Mouse (Mus musculus): ENCODE data around the gene Evpl. TPM values are rescaled to one million over a fixed set of nuclear protein-coding genes. Genes with fewer than 3 reads are reported as not detected.
A peak's percentile ranks its signal among the peaks of the same experiment; 100 is the strongest.

Evpl gene
- polyA plus RNA-seq, 1 experiment from 2014 or later: 5.0 TPM

DNA sequence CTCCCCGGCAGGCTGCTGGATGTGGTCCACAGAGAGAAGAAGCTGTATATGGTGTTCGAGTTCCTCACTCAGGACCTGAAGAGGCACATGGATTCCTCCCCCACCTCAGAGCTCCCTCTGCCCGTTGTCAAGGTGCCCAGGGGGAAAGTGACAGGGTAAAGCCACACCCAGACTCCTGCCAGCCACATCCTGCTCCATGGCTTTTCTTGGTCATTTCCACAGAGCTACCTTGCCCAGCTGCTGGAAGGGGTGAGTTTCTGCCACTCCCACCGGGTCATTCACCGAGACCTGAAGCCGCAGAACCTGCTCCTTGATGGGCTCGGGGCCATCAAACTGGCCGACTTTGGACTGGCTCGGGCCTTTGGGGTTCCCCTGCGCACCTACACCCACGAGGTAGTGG is 21.3 kb downstream of the Evpl start:
- no peak for ATAC-seq (ENCODE audit: insufficient number of reproducible peaks, insufficient read depth, low FRiP score, low read depth)
- Histone ChIP-seq H3K9ac (replicated peaks; ENCODE audit: low read depth, low read length) (no peak overlapping the region), H3K4me2 (replicated peaks; ENCODE audit: low read depth, low read length) (no peak overlapping the region), H3K4me1 (ENCODE audit: control insufficient read depth, insufficient read depth, low read length) (peaks cover 14% of the 10 kb centered on the region), H3K36me3 (ENCODE audit: control insufficient read depth, insufficient read depth, low read length) (no peaks in the 10 kb centered on the region), H3K27ac (ENCODE audit: low read length) (no peak overlapping the region), H3K9me3 (ENCODE audit: control insufficient read depth, low read depth, low read length) (0 out of 2 replicates have a peak, but pooled peaks cover under 1% of the 10 kb centered on the region), H3K27me3 (ENCODE audit: control insufficient read depth, insufficient read depth, low read length) (no peaks in the 10 kb centered on the region), H3K4me3 (ENCODE audit: low read depth, low read length) (no peak overlapping the region)
- 74% methylated on average over 11 of the region's 11 CpGs for WGBS

DNA sequence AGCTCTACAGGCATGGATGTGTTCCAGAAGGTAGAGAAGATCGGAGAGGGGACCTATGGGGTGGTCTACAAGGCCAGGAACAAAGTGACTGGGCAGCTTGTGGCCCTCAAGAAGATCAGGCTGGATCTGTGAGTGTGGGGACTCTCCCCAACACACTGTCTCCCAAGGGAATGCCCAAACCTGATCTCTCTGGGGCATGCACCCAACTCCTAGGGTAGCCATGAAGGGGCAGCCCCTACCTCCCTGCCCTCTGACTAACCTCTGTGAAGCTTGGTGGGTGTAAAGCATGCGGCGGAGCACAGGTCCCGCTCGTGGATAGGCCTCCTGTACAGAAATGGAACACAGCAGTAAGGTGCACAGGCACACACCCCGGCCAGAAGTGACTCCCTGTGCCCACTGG is 21.9 kb downstream of the Evpl start:
- ATAC-seq (ENCODE audit: insufficient number of reproducible peaks, insufficient read depth, low FRiP score, low read depth): no peak
- no peaks in the 10 kb centered on the region for H3K27me3 ChIP-seq (ENCODE audit: control insufficient read depth, insufficient read depth, low read length)
- peaks cover 14% of the 10 kb centered on the region for H3K4me1 ChIP-seq (ENCODE audit: control insufficient read depth, insufficient read depth, low read length)
- no peaks in the 10 kb centered on the region for H3K36me3 ChIP-seq (ENCODE audit: control insufficient read depth, insufficient read depth, low read length)
- no peak overlapping the region for H3K9ac ChIP-seq (replicated peaks; ENCODE audit: low read depth, low read length)
- no peak overlapping the region for H3K27ac ChIP-seq (ENCODE audit: low read length)
- 84% methylated on average over 6 of the region's 6 CpGs for WGBS
- no peak overlapping the region for H3K4me2 ChIP-seq (replicated peaks; ENCODE audit: low read depth, low read length)
- no peak overlapping the region for H3K4me3 ChIP-seq (ENCODE audit: low read depth, low read length)
- H3K9me3 ChIP-seq (ENCODE audit: control insufficient read depth, low read depth, low read length): no peaks in the 10 kb centered on the region

DNA sequence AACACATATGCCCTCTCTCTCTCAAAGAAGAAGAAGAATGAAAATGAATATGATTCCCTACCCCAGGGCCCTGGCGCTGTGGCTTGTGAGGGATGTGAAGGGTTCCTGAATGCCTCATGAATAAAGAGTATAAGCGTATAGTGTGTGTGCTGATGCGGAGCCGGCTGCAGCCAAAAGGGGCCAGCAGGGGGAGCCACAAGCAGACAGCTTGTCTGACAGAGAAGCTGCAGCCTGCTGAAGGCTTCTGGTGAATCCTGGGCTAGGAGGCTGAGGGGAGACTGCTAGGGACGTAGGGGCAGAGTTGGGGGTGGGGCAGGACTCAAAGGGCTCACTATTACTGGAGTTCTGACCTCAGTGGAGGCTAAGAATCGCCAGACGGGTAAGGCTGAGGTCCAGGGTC is 22.7 kb downstream of the Evpl start:
- peaks cover 14% of the 10 kb centered on the region for H3K4me1 ChIP-seq (ENCODE audit: control insufficient read depth, insufficient read depth, low read length)
- no peak overlapping the region for H3K4me2 ChIP-seq (replicated peaks; ENCODE audit: low read depth, low read length)
- no peak overlapping the region for H3K4me3 ChIP-seq (ENCODE audit: low read depth, low read length)
- 76% methylated on average over 7 of the region's 7 CpGs for WGBS
- no peaks in the 10 kb centered on the region for H3K27me3 ChIP-seq (ENCODE audit: control insufficient read depth, insufficient read depth, low read length)
- no peak overlapping the region for H3K27ac ChIP-seq (ENCODE audit: low read length)
- no peak overlapping the region for H3K9ac ChIP-seq (replicated peaks; ENCODE audit: low read depth, low read length)
- no peaks in the 10 kb centered on the region for H3K36me3 ChIP-seq (ENCODE audit: control insufficient read depth, insufficient read depth, low read length)
- ATAC-seq (ENCODE audit: insufficient number of reproducible peaks, insufficient read depth, low FRiP score, low read depth): no peak
- no peaks in the 10 kb centered on the region for H3K9me3 ChIP-seq (ENCODE audit: control insufficient read depth, low read depth, low read length)

DNA sequence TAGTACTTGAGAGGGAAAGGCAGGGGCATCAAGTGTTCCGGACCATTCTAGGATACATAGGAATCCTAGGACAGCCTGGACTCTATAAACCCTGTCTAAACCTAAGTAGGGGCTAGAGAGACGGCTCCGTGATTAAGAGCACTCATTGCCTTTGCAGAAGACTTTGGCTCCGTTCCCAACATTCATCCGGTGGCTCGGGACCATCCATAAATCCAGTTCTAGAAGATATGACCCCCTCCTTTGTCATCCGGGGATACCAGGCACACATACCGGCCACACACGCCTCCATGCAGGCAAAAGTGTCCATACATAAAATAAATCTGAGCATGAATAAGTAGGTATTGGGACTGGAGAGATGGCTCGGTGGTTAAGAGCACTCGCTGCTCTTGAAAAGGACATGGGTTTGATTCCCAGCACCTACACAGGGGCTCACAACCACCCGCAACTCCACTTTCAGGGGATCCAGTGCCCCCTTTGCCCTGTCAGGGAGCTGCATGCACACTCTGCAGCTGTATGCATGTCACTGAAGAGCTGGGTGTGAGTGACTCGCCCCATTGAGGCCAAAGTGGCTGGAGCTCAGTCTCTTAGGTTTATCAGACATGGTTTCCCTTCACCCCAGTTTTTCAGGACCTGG is 23.9 kb downstream of the Evpl start:
- H3K9ac ChIP-seq (replicated peaks; ENCODE audit: low read depth, low read length): no peak overlapping the region
- WGBS: 77% methylated on average over 13 of the region's 13 CpGs

DNA sequence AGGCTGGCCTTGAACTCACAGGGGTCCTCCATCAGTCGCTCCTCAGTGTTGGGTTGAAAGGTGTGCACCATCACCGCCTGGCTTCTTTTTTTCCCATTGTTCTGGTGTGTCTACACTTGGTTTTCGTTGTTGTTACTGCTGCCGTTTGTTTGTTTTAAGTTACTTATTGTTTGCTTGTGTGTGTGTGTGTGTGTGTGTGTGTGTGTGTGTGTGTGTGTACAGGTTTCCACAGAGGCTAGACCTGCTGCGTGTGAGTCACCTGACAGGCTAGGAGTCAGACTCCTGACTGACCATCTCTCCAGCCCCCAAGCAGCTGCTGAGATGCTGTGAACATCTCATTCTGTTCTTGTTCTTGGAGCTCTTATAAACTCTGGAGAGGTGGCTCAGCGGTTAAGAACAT is 25.0 kb downstream of the Evpl start:
- Histone ChIP-seq H3K9ac (replicated peaks; ENCODE audit: low read depth, low read length) (no peak overlapping the region), H3K4me2 (replicated peaks; ENCODE audit: low read depth, low read length) (no peak overlapping the region), H3K27me3 (ENCODE audit: control insufficient read depth, insufficient read depth, low read length) (no peaks in the 10 kb centered on the region), H3K9me3 (ENCODE audit: control insufficient read depth, low read depth, low read length) (no peaks in the 10 kb centered on the region), H3K4me1 (ENCODE audit: control insufficient read depth, insufficient read depth, low read length) (no peaks in the 10 kb centered on the region), H3K27ac (ENCODE audit: low read length) (no peak overlapping the region), H3K4me3 (ENCODE audit: low read depth, low read length) (no peak overlapping the region), H3K36me3 (ENCODE audit: control insufficient read depth, insufficient read depth, low read length) (no peaks in the 10 kb centered on the region)
- ATAC-seq (ENCODE audit: insufficient number of reproducible peaks, insufficient read depth, low FRiP score, low read depth): no peak
- whole genome bisulfite sequencing: 83% methylated on average over 6 of the region's 6 CpGs

More for the DNA sequence above, 23.9 kb downstream of the Evpl start:
- H3K27me3 ChIP-seq (ENCODE audit: control insufficient read depth, insufficient read depth, low read length): no peaks in the 10 kb centered on the region
- no peak overlapping the region for H3K27ac ChIP-seq (ENCODE audit: low read length)
- peaks cover 7% of the 10 kb centered on the region for H3K4me1 ChIP-seq (ENCODE audit: control insufficient read depth, insufficient read depth, low read length)
- no peaks in the 10 kb centered on the region for H3K9me3 ChIP-seq (ENCODE audit: control insufficient read depth, low read depth, low read length)
- H3K4me2 ChIP-seq (replicated peaks; ENCODE audit: low read depth, low read length): no peak overlapping the region
- H3K4me3 ChIP-seq (ENCODE audit: low read depth, low read length): no peak overlapping the region
- no peak for ATAC-seq (ENCODE audit: insufficient number of reproducible peaks, insufficient read depth, low FRiP score, low read depth)
- H3K36me3 ChIP-seq (ENCODE audit: control insufficient read depth, insufficient read depth, low read length): no peaks in the 10 kb centered on the region

DNA sequence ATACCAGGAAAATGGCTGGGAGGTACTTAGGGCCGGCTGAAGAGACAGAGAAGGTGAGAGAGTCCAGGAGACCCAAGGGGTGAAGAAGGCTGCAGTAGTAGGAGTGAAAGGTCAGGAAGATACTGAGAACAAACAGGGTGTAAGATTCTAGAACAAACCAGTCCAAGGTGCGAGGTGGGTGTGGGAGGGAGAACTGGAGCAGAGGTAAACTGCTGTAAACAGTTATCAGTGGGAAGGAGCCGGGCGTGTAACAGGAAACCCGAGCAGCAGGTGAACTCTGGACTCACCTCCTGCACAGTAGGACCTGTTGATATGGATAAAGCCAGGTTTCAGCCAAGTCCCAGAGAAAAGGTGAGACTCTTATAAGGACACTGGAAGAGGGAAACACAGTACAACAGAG is 27.2 kb downstream of the Evpl start:
- Histone ChIP-seq H3K36me3 (ENCODE audit: control insufficient read depth, insufficient read depth, low read length) (peaks cover 12% of the 10 kb centered on the region), H3K4me1 (ENCODE audit: control insufficient read depth, insufficient read depth, low read length) (no peaks in the 10 kb centered on the region), H3K27ac (ENCODE audit: low read length) (no peak overlapping the region), H3K9ac (replicated peaks; ENCODE audit: low read depth, low read length) (no peak overlapping the region), H3K4me3 (ENCODE audit: low read depth, low read length) (no peak overlapping the region), H3K4me2 (replicated peaks; ENCODE audit: low read depth, low read length) (no peak overlapping the region), H3K27me3 (ENCODE audit: control insufficient read depth, insufficient read depth, low read length) (no peaks in the 10 kb centered on the region), H3K9me3 (ENCODE audit: control insufficient read depth, low read depth, low read length) (no peaks in the 10 kb centered on the region)
- ATAC-seq (ENCODE audit: insufficient number of reproducible peaks, insufficient read depth, low FRiP score, low read depth): peak; percentile 70
- WGBS: 61% methylated on average over 5 of the region's 5 CpGs

DNA sequence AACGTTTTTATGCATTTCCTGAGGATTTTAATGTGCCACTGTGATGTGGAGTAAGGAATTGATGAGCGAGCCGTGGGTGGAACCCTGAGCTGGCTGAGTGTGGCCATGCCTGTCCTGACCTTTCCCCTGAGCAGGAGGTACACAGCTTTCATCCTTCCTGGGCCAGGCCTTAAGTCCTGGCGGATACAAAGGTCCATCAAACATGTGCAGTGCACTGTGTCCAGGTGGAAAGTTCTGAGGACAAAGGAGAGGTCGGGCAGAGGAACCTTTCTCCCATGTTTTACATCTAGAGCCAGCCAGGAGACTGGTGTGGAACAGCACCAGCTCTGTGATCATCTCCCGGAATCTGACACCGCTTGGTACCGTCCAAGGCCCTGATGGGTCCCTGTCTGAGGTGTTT is 28.6 kb downstream of the Evpl start:
- Histone ChIP-seq H3K36me3 (ENCODE audit: control insufficient read depth, insufficient read depth, low read length) (peaks cover 12% of the 10 kb centered on the region), H3K27ac (ENCODE audit: low read length) (no peak overlapping the region), H3K4me1 (ENCODE audit: control insufficient read depth, insufficient read depth, low read length) (no peaks in the 10 kb centered on the region), H3K9me3 (ENCODE audit: control insufficient read depth, low read depth, low read length) (no peaks in the 10 kb centered on the region), H3K4me2 (replicated peaks; ENCODE audit: low read depth, low read length) (no peak overlapping the region), H3K4me3 (ENCODE audit: low read depth, low read length) (no peak overlapping the region), H3K27me3 (ENCODE audit: control insufficient read depth, insufficient read depth, low read length) (no peaks in the 10 kb centered on the region), H3K9ac (replicated peaks; ENCODE audit: low read depth, low read length) (no peak overlapping the region)
- no peak for ATAC-seq (ENCODE audit: insufficient number of reproducible peaks, insufficient read depth, low FRiP score, low read depth)
- 69% methylated on average over 8 of the region's 8 CpGs for WGBS

DNA sequence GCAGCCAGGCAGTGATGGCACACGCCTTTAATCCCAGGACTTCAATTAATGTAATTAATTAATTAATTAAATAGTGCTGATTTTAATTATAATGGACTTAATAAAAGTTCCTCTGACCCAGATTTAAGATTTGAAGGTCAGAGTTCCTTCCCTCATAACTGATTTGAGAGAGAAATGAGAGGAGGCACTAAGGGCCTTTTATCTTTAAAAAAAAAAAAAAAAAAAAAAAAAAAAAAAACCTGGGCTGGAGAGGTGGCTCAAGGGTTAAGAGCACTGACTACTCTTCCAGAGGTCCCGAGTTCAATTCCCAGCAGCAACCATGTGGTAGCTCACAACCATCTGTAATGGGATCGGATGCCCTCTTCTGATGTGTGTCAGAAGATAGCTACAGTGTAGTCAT is 29.2 kb downstream of the Evpl start:
- no peak overlapping the region for H3K9ac ChIP-seq (replicated peaks; ENCODE audit: low read depth, low read length)
- ATAC-seq (ENCODE audit: insufficient number of reproducible peaks, insufficient read depth, low FRiP score, low read depth): no peak
- H3K27me3 ChIP-seq (ENCODE audit: control insufficient read depth, insufficient read depth, low read length): no peaks in the 10 kb centered on the region
- H3K4me1 ChIP-seq (ENCODE audit: control insufficient read depth, insufficient read depth, low read length): no peaks in the 10 kb centered on the region
- H3K4me2 ChIP-seq (replicated peaks; ENCODE audit: low read depth, low read length): no peak overlapping the region
- WGBS: 80% methylated on average over 3 of the region's 3 CpGs
- peaks cover 12% of the 10 kb centered on the region for H3K36me3 ChIP-seq (ENCODE audit: control insufficient read depth, insufficient read depth, low read length)
- no peak overlapping the region for H3K4me3 ChIP-seq (ENCODE audit: low read depth, low read length)
- no peak overlapping the region for H3K27ac ChIP-seq (ENCODE audit: low read length)
- H3K9me3 ChIP-seq (ENCODE audit: control insufficient read depth, low read depth, low read length): no peaks in the 10 kb centered on the region

DNA sequence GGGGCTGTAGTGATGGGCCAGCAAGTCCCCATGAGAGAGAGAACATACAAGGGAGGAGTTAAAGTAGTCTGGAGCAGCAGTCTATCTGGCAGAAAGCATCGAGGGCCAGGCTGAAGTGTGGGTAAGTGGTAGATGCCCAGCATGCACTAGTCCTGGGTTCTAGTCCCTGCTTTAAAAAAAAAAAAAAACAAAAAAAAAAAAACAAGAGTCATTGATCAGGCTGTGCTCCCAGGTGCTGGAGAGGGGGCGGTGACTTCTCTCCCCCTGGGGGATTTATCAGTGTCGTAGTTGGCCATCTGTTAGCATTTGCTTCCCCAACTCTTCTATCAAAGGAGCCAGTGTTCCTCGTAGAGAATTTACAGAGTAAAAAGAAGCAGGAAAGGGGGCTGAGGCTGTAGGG is 31.2 kb downstream of the Evpl start:
- WGBS: 70% methylated on average over 4 of the region's 4 CpGs

More for the DNA sequence above, 31.2 kb downstream of the Evpl start:
- Histone ChIP-seq H3K4me2 (replicated peaks; ENCODE audit: low read depth, low read length) (no peak overlapping the region), H3K9me3 (ENCODE audit: control insufficient read depth, low read depth, low read length) (no peaks in the 10 kb centered on the region), H3K4me1 (ENCODE audit: control insufficient read depth, insufficient read depth, low read length) (no peaks in the 10 kb centered on the region), H3K4me3 (ENCODE audit: low read depth, low read length) (no peak overlapping the region), H3K36me3 (ENCODE audit: control insufficient read depth, insufficient read depth, low read length) (peaks cover 12% of the 10 kb centered on the region), H3K27ac (ENCODE audit: low read length) (no peak overlapping the region), H3K27me3 (ENCODE audit: control insufficient read depth, insufficient read depth, low read length) (no peaks in the 10 kb centered on the region), H3K9ac (replicated peaks; ENCODE audit: low read depth, low read length) (no peak overlapping the region)
- no peak for ATAC-seq (ENCODE audit: insufficient number of reproducible peaks, insufficient read depth, low FRiP score, low read depth)

Measured in stomach, embryonic 14.5 days (tissue).